Mouse (Mus musculus): ENCODE results near the gene Ldhd. TPM values are rescaled to one million over a fixed set of nuclear protein-coding genes. Genes with fewer than 3 reads are reported as not detected.
"Not testable (repeated sequence)": the region's sequence is repeated elsewhere in the genome, so short reads cannot be mapped to it uniquely, and the experiment has no call there.

The Ldhd gene
- polyA plus RNA-seq, 1 experiment from 2014 or later, result 1.1 TPM

DNA sequence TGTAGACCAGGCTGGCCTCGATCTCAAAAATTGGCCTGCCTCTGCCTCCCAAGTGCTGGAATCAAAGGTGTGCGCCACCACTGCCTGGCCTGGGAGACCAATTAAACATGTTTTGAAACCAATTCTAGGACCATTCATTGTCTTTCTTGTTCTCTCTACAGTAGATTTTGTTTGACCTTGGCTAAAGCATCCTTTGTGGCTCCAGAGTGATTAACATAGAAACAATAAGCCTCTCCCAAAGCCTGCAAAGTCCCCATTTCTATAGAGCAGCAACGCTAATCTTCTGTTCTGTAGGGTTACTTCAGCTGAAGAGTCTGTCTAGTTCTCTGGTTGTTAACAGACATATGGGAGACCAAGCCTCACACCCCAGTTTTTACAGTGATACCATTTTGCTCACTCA is 20.5 kb upstream of the Ldhd start:
- no peaks in the 10 kb centered on the region for H3K27me3 ChIP-seq (ENCODE audit: control insufficient read depth, insufficient read depth, low read depth, low read length)
- ATAC-seq (ENCODE audit: low read depth), result no peak
- H3K9me3 ChIP-seq (ENCODE audit: control insufficient read depth, low read length), result no peaks in the 10 kb centered on the region
- 94% methylated on average over 3 of the region's 3 CpGs for WGBS
- H3K36me3 ChIP-seq (ENCODE audit: control insufficient read depth, insufficient read depth, low read length), result no peaks in the 10 kb centered on the region; the same call in 1 of the 2 replicates
- no peaks in the 10 kb centered on the region for H3K4me1 ChIP-seq (replicated peaks; ENCODE audit: control insufficient read depth, insufficient read depth, low read length)
- no peak overlapping the region for H3K4me2 ChIP-seq (ENCODE audit: low read depth, low read length)
- no peak overlapping the region for H3K27ac ChIP-seq (ENCODE audit: low read length)
- H3K9ac ChIP-seq (ENCODE audit: low read length), result no peak overlapping the region
- H3K4me3 ChIP-seq (ENCODE audit: low read length), result no peak overlapping the region

DNA sequence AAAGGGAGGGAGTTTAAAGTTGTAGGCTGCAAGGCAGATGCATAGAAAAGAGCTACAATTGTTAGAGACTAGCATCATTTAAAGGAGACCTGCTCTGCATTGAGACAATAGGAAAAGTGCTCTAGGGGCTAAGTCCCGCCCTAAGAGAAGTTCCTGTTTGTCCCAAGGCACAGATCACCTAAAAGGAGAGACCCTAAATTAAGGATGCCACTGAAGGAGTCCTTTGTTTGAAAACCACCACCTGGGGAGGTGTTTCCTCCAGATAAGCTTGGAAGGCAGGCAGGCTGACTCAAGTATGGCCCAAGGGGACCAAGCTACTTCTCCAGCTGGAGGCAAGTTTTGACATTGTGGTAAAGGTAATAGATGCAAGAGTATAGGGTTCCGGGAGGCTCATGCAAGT is 18.7 kb upstream of the Ldhd start:
- WGBS, result 66% methylated on average over 2 of the region's 2 CpGs
- no peak overlapping the region for H3K9ac ChIP-seq (ENCODE audit: low read length)
- ATAC-seq (ENCODE audit: low read depth), result no peak
- H3K9me3 ChIP-seq (ENCODE audit: control insufficient read depth, low read length), result no peaks in the 10 kb centered on the region
- no peaks in the 10 kb centered on the region; the same call in 1 of the 2 replicates for H3K36me3 ChIP-seq (ENCODE audit: control insufficient read depth, insufficient read depth, low read length)
- H3K27ac ChIP-seq (ENCODE audit: low read length), result no peak overlapping the region
- H3K4me3 ChIP-seq (ENCODE audit: low read length), result no peak overlapping the region
- no peaks in the 10 kb centered on the region for H3K27me3 ChIP-seq (ENCODE audit: control insufficient read depth, insufficient read depth, low read depth, low read length)
- no peaks in the 10 kb centered on the region for H3K4me1 ChIP-seq (replicated peaks; ENCODE audit: control insufficient read depth, insufficient read depth, low read length)
- H3K4me2 ChIP-seq (ENCODE audit: low read depth, low read length), result no peak overlapping the region

DNA sequence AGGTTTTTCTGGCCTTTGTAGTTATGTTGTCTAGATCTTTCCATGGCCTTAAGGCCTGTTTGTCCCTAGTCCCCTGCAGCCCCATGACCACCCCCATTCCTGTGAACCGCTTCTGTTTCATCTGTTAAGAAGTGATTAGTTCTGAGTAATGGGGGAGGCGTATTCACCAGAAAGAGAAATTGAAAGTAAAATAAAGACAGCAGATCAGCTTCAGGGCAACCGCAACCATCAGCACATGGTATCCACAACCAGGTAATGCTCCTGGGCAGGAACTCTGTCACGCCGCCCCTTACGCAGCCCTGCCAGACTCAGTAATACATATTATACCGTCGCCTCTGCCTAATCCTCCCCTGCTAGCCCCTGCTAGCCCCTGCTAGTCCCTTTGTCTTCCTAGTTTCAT is 15.5 kb upstream of the Ldhd start:
- Histone ChIP-seq H3K27ac (ENCODE audit: low read length) (no peak overlapping the region), H3K4me2 (ENCODE audit: low read depth, low read length) (no peak overlapping the region), H3K27me3 (ENCODE audit: control insufficient read depth, insufficient read depth, low read depth, low read length) (no peaks in the 10 kb centered on the region), H3K36me3 (ENCODE audit: control insufficient read depth, insufficient read depth, low read length) (no peaks in the 10 kb centered on the region; the same call in 1 of the 2 replicates), H3K4me1 (replicated peaks; ENCODE audit: control insufficient read depth, insufficient read depth, low read length) (peaks cover 6% of the 10 kb centered on the region), H3K9me3 (ENCODE audit: control insufficient read depth, low read length) (no peaks in the 10 kb centered on the region), H3K4me3 (ENCODE audit: low read length) (no peak overlapping the region), H3K9ac (ENCODE audit: low read length) (no peak overlapping the region)
- WGBS, result 95% methylated on average over 8 of the region's 8 CpGs
- no peak for ATAC-seq (ENCODE audit: low read depth)

DNA sequence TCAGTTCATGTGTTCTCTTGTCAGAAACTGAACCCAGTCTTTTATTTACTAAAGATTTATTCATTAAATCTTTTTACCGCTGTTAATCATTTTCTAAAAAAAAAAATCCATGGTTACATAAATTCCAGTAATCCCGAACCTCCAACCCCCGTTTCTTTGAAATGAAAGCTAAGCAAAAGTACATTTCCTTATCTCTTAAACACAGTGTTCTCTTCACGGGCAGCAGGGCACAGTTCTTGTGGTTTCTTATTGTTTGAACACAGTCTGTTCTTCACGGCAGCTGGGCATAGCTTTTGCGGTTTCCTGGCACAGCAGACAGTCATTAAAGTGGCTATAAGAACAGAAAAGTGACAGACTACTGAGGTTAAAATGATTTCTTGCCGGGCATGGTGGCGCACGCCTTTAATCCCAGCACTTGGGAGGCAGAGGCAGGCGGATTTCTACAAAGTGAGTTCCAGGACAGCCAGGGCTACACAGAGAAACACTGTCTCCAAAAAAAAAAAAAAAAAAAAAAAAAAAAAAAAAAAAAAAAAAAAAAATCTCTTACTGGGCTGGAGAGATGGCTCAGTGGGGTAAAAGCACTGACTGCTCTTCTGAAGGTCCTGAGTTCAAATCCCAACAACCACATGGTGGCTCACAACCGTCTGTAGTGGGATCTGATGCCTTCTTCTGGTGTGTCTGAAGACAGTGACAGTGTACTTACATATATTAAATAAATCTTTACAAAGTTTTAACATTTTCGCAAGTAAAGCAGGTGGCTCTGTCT is 14.3 kb upstream of the Ldhd start:
- not testable (repeated sequence) for H3K27me3 ChIP-seq (ENCODE audit: control insufficient read depth, insufficient read depth, low read depth, low read length); ATAC-seq (ENCODE audit: low read depth); H3K9me3 ChIP-seq (ENCODE audit: control insufficient read depth, low read length); H3K36me3 ChIP-seq (ENCODE audit: control insufficient read depth, insufficient read depth, low read length); H3K4me1 ChIP-seq (replicated peaks; ENCODE audit: control insufficient read depth, insufficient read depth, low read length)
- peak overlapping the region; percentile 76 for H3K4me3 ChIP-seq (ENCODE audit: low read length)
- peak overlapping the region; percentile 95 for H3K27ac ChIP-seq (ENCODE audit: low read length)
- H3K4me2 ChIP-seq (ENCODE audit: low read depth, low read length), result peak overlapping the region; percentile 69
- WGBS, result 43% methylated on average over 12 of the region's 12 CpGs
- peak overlapping the region; percentile 87 for H3K9ac ChIP-seq (ENCODE audit: low read length)

DNA sequence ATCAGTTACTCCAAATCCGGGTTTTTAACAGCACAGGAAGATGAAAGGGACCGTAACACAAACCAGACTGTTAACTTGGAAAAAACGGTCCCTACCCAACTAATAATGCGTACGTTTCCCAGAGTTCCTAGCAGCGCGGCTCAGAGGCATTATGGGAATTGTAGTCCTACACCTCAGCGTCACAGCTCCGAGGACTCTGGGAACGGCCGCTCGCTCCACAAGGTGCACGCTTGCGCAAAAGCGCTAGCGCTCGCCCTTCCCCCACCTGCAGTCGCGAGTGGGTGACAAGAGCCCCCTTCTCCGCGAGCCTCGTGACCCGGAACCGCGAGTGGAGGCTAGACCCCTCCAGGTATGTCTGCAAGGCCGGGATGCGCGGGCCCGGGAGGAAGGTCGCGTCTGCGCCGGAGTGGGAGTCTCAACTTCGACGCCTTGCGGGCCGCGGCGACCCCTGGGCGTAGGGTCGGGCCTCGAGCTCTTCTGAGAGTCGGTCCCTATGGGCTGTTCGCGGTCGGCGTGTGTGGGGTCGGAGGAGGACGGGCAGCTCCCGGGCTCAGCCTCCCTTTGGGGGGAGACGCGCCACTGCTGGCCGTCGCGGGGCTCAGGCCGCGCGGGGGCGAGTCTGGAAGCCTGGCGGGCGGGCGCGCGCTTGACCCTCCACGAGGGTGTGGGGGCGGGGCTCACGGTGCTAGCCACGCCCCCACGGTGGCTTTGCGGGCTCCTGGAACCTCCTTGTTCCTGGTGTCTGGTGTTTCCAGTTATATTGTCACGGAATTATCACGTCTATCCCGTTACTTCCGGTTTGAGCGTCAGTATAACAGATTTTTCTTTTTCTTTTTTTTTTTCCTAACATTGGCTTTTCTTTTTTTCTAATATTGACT is 13.3 kb upstream of the Ldhd start, which contains the start of gene Zfp1:
Gene Zfp1 (plus strand): TSS at position 138 of the 878 bp plus-strand sequence.
- Histone ChIP-seq H3K9me3 (ENCODE audit: control insufficient read depth, low read length) (no peaks in the 10 kb centered on the region), H3K36me3 (ENCODE audit: control insufficient read depth, insufficient read depth, low read length) (no peaks in the 10 kb centered on the region; the same call in 1 of the 2 replicates), H3K4me2 (ENCODE audit: low read depth, low read length) (peak within 1 kb of the TSS; percentile 69), H3K27me3 (ENCODE audit: control insufficient read depth, insufficient read depth, low read depth, low read length) (no peaks in the 10 kb centered on the region), H3K4me1 (replicated peaks; ENCODE audit: control insufficient read depth, insufficient read depth, low read length) (peaks cover 6% of the 10 kb centered on the region), H3K4me3 (ENCODE audit: low read length) (peak within 1 kb of the TSS; percentile 76), H3K27ac (ENCODE audit: low read length) (peak within 1 kb of the TSS; percentile 95), H3K9ac (ENCODE audit: low read length) (peak within 1 kb of the TSS; percentile 87)
- ATAC-seq (ENCODE audit: low read depth), result peak; percentile 98
- under 1% methylated on average over 72 of the region's 75 CpGs for WGBS

DNA sequence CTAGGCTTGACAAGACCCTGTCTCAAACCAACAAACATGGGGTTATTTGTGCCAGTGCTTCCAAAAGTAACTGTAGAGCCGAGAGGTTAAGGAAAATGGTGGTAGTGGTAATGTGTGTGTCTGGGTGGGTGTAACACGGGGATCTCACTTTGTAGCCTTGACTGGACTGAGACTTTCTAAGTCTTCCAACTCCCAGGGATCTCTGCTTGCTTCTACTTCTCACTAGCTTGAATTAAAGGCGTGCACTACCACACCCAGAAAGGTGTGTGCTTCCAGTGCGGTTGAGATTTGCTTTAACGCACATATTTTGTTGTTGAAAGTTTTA is 12.7 kb upstream of the Ldhd start:
- Histone ChIP-seq H3K4me2 (ENCODE audit: low read depth, low read length) (peak overlapping the region; percentile 69), H3K4me1 (replicated peaks; ENCODE audit: control insufficient read depth, insufficient read depth, low read length) (peaks cover 6% of the 10 kb centered on the region), H3K27me3 (ENCODE audit: control insufficient read depth, insufficient read depth, low read depth, low read length) (no peaks in the 10 kb centered on the region), H3K36me3 (ENCODE audit: control insufficient read depth, insufficient read depth, low read length) (no peaks in the 10 kb centered on the region; the same call in 1 of the 2 replicates), H3K27ac (ENCODE audit: low read length) (peak overlapping the region; percentile 95), H3K9me3 (ENCODE audit: control insufficient read depth, low read length) (no peaks in the 10 kb centered on the region), H3K9ac (ENCODE audit: low read length) (peak overlapping the region; percentile 87), H3K4me3 (ENCODE audit: low read length) (peak overlapping the region; percentile 76)
- WGBS, result 7% methylated on average over 5 of the region's 5 CpGs
- peak; percentile 23 for ATAC-seq (ENCODE audit: low read depth)

DNA sequence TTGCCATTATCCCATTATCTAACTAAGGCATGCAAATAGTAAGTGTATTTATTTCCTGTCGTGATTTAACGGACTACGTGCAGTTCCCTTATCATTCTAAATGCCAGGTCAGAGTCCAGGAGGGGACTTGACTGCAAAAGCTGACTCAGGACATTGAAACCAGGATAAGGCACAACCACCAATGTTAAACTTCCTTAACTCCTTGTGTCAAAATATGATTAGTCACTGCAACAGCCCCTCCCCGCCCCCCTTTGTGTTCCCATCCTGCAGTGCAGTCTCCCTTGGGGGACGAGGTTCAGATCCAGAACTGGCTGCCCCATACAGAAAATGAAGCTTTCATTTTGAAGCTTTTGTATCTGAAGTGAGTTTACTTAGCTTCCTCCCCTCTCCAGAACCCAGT is 12.3 kb upstream of the Ldhd start:
- Histone ChIP-seq H3K9ac (ENCODE audit: low read length) (peak overlapping the region; percentile 87), H3K36me3 (ENCODE audit: control insufficient read depth, insufficient read depth, low read length) (no peaks in the 10 kb centered on the region; the same call in 1 of the 2 replicates), H3K27me3 (ENCODE audit: control insufficient read depth, insufficient read depth, low read depth, low read length) (no peaks in the 10 kb centered on the region), H3K4me1 (replicated peaks; ENCODE audit: control insufficient read depth, insufficient read depth, low read length) (peaks cover 6% of the 10 kb centered on the region), H3K4me2 (ENCODE audit: low read depth, low read length) (peak overlapping the region; percentile 69), H3K9me3 (ENCODE audit: control insufficient read depth, low read length) (no peaks in the 10 kb centered on the region), H3K27ac (ENCODE audit: low read length) (peak overlapping the region; percentile 95; the same call in 1 of the 2 replicates), H3K4me3 (ENCODE audit: low read length) (peak overlapping the region; percentile 76)
- ATAC-seq (ENCODE audit: low read depth), result no peak
- 23% methylated on average over 5 of the region's 5 CpGs for WGBS

DNA sequence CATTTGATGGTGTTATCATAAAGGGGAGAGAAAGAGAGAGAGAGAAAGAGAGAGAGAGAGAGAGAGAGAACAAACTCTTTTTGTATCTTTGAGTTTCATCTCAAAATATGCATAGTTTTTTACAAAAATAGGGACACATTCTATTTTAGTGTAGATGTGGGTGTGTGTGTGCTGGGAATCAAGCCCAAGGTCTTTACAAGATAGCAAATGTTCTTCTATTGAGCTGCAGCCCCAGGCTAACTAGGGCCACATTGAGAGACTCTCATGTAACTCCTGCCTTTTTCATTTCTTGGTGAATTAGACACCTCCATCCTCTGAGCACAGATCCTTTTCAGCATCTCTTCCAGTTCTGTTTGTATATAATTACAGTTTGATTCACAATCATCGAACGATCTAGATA is 10.9 kb upstream of the Ldhd start:
- H3K4me3 ChIP-seq (ENCODE audit: low read length), result no peak overlapping the region
- H3K4me2 ChIP-seq (ENCODE audit: low read depth, low read length), result no peak overlapping the region
- 93% methylated on average over 2 of the region's 2 CpGs for WGBS
- no peak overlapping the region for H3K27ac ChIP-seq (ENCODE audit: low read length)
- ATAC-seq (ENCODE audit: low read depth), result no peak
- H3K9ac ChIP-seq (ENCODE audit: low read length), result no peak overlapping the region
- peaks cover 6% of the 10 kb centered on the region for H3K4me1 ChIP-seq (replicated peaks; ENCODE audit: control insufficient read depth, insufficient read depth, low read length)
- no peaks in the 10 kb centered on the region for H3K9me3 ChIP-seq (ENCODE audit: control insufficient read depth, low read length)
- no peaks in the 10 kb centered on the region for H3K27me3 ChIP-seq (ENCODE audit: control insufficient read depth, insufficient read depth, low read depth, low read length)
- no peaks in the 10 kb centered on the region for H3K36me3 ChIP-seq (ENCODE audit: control insufficient read depth, insufficient read depth, low read length)

DNA sequence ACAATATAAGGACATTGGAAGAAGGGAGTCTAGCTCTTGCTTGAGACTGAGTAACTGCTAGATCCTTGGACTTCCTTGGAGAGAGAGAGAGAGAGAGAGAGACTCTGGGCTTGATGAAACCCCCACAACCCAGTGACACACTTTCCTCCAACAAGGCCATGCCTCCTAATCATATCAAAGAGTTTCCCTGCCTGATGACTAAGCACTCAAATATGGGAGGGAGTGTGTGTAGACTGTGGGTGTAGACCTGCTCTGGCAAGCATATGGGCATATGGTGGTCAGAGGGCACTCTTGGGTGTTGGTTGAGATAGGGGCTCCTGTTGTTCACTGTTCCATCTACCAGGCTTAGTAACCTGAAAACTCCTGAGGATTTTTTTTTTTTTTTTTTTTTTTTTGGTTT is 7.9 kb upstream of the Ldhd start:
- ATAC-seq (ENCODE audit: low read depth), result no peak
- Histone ChIP-seq H3K27ac (ENCODE audit: low read length) (no peak overlapping the region), H3K36me3 (ENCODE audit: control insufficient read depth, insufficient read depth, low read length) (no peaks in the 10 kb centered on the region)

More for the DNA sequence above, 7.9 kb upstream of the Ldhd start:
- Histone ChIP-seq H3K4me1 (replicated peaks; ENCODE audit: control insufficient read depth, insufficient read depth, low read length) (peaks cover 6% of the 10 kb centered on the region), H3K4me2 (ENCODE audit: low read depth, low read length) (no peak overlapping the region), H3K27me3 (ENCODE audit: control insufficient read depth, insufficient read depth, low read depth, low read length) (no peaks in the 10 kb centered on the region), H3K9ac (ENCODE audit: low read length) (no peak overlapping the region), H3K4me3 (ENCODE audit: low read length) (no peak overlapping the region), H3K9me3 (ENCODE audit: control insufficient read depth, low read length) (no peaks in the 10 kb centered on the region)
